Mouse (Mus musculus) hindbrain, embryonic 14.5 days (tissue): ENCODE measurements around the gene Cfap43. TPM values are rescaled to one million over a fixed set of nuclear protein-coding genes. Genes with fewer than 3 reads are reported as not detected.
A peak's percentile ranks its signal among the peaks of the same experiment; 100 is the strongest.

ENCODE experiments used
- ATAC-seq: fragments of 200-750 bp; cut with Nextera tagmentation; 2 replicates; pipeline ENCODE4 v1.8.0; 2017; ENCODE audit warnings: moderate number of reproducible peaks, mild to moderate bottlenecking, moderate TSS enrichment, moderate library complexity; ENCODE audit not compliant: low FRiP score
- DNase-seq: peaks from one replicate; pipeline ENCODE4 v3.0.0-alpha.2; 2015; ENCODE audit warnings: low spot score
- H3K27ac ChIP-seq: fragments of 300-500 bp; sonication (generic); 2 replicates; pipeline ENCODE4 v1.5.1; 2014; ENCODE audit warnings: mild to moderate bottlenecking, moderate library complexity
- H3K27me3 ChIP-seq: fragments of 300-500 bp; sonication (generic); 2 replicates; pipeline ENCODE4 v1.6.1; 2014; ENCODE audit warnings: mild to moderate bottlenecking, low read length, mixed read lengths; ENCODE audit not compliant: control insufficient read depth, insufficient read depth
- H3K36me3 ChIP-seq: fragments of 300-500 bp; sonication (generic); replicated peaks from 2 replicates; pipeline ENCODE4 v1.6.1; 2014; ENCODE audit not compliant: control insufficient read depth, insufficient read depth
- H3K4me1 ChIP-seq: fragments of 300-500 bp; sonication (generic); replicated peaks from 2 replicates; pipeline ENCODE4 v1.6.1; 2014; ENCODE audit warnings: antibody characterized with exemption, low read length, mixed read lengths; ENCODE audit not compliant: control insufficient read depth, insufficient read depth
- H3K4me2 ChIP-seq: fragments of 300-500 bp; sonication (generic); replicated peaks from 2 replicates; pipeline ENCODE4 v1.6.1; 2014; ENCODE audit warnings: mild to moderate bottlenecking, moderate library complexity
- H3K4me3 ChIP-seq: fragments of 300-500 bp; sonication (generic); replicated peaks from 2 replicates; pipeline ENCODE4 v1.5.1; 2014; ENCODE audit warnings: mild to moderate bottlenecking, low read length
- H3K9ac ChIP-seq: fragments of 300-500 bp; sonication (generic); 2 replicates; pipeline ENCODE4 v1.6.1; 2014
- H3K9me3 ChIP-seq: fragments of 300-500 bp; sonication (generic); 2 replicates; pipeline ENCODE4 v1.6.1; 2016; ENCODE audit warnings: low read length; ENCODE audit not compliant: control insufficient read depth
- WGBS: fragments of 180-500 bp; shearing (Covaris S2); extraction: QIAGEN DNeasy Blood & Tissue Kit; methylation state at CpG from one replicate; pipeline ENCODE4 v1.1.7; 2014; 5-methylcytosine and 5-hydroxymethylcytosine counted together
- polyA plus RNA-seq: library from polyadenylated mRNA; unstranded; fragments of >200 nt; fragmentation: Nextera tagmentation; extraction: Ambion mirVana; gene quantifications from 2 replicates; pipeline ENCODE4 v1.2.1, GENCODE M21; 2014

The Cfap43 gene
- polyA plus RNA-seq, 1 experiment from 2014 or later = 4.2 TPM

GRCm38 (mm10) chr19:47730691-47731070, 188.4 kb downstream of the Cfap43 start:
- Histone ChIP-seq H3K27me3 (no peaks in the 10 kb centered on the region), H3K9me3 (no peaks in the 10 kb centered on the region), H3K36me3 (peaks cover 32% of the 10 kb centered on the region), H3K4me1 (peaks cover 5% of the 10 kb centered on the region; the same call in 1 of the 2 replicates), H3K27ac (peak overlapping the region; percentile 97), H3K4me3 (peak overlapping the region; percentile 76), H3K4me2 (peak overlapping the region; percentile 82), H3K9ac (peak overlapping the region; percentile 72)
- ATAC-seq (peak; percentile 56; the same call in 1 of the 2 replicates), DNase-seq (peak; percentile 63)
- 0% methylated on average over 12 of the region's 12 CpGs for WGBS

GRCm38 (mm10) chr19:47725643-47726140, 193.4 kb downstream of the Cfap43 start:
- Histone ChIP-seq H3K4me3 (no peak overlapping the region), H3K36me3 (no peaks in the 10 kb centered on the region), H3K9me3 (no peaks in the 10 kb centered on the region), H3K4me1 (peaks cover 5% of the 10 kb centered on the region; the same call in 1 of the 2 replicates), H3K4me2 (no peak overlapping the region), H3K9ac (no peak overlapping the region), H3K27me3 (no peaks in the 10 kb centered on the region), H3K27ac (no peak overlapping the region)
- 69% methylated on average over 7 of the region's 7 CpGs for WGBS
- peak; percentile 26 for DNase-seq
- ATAC-seq = no peak

DNA sequence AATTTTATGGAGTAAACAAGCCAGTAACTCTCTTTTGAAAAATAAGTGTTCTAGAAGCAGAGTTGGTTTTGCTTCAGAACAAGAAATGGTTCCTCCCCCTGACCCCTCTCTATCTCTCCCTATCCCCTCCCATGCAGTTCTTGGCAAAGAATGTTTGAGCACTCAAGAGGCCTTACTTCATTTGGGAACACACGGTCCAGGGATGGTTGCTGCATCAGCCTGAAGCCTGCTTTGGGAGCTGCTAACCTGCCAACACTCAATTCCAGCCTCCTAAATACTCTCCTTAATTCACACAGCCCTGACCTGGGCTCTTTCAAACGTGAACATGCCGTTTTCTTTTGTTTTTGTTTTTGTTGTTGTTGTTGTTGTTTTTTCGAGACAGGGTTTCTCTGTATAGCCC, 194.2 kb downstream of the Cfap43 start:
- no peak overlapping the region for H3K4me3 ChIP-seq
- no peaks in the 10 kb centered on the region for H3K27me3 ChIP-seq
- no peak for ATAC-seq
- no peak overlapping the region for H3K9ac ChIP-seq
- no peaks in the 10 kb centered on the region for H3K4me1 ChIP-seq
- H3K4me2 ChIP-seq = no peak overlapping the region
- no peaks in the 10 kb centered on the region for H3K9me3 ChIP-seq
- H3K27ac ChIP-seq = no peak overlapping the region
- 86% methylated on average over 4 of the region's 4 CpGs for WGBS
- DNase-seq = no peak
- no peaks in the 10 kb centered on the region for H3K36me3 ChIP-seq

DNA sequence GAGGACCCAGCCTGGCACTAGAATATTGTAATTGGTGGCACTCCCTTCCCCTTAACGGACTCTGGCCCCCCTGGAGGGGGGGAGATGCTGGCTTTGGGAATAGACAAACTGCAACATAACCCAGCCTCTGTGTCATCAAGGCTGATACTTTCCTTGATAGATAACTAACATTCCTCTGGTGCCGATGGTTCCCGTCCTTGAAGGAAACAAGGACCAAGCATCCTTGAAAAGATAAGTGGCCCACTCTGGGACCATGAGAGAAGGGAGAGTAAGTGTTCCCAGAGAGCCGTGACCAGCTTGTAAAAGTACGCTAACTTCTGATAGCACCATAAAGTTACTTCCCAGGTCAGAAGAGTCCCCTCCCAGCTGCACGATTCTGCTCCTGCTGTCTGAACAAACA, 196.6 kb downstream of the Cfap43 start:
- 71% methylated on average over 6 of the region's 6 CpGs for WGBS
- Histone ChIP-seq H3K9ac (no peak overlapping the region), H3K27me3 (no peaks in the 10 kb centered on the region), H3K36me3 (no peaks in the 10 kb centered on the region), H3K9me3 (no peaks in the 10 kb centered on the region), H3K4me2 (no peak overlapping the region), H3K4me1 (no peaks in the 10 kb centered on the region), H3K4me3 (no peak overlapping the region), H3K27ac (no peak overlapping the region)
- no peak for DNase-seq
- ATAC-seq = no peak

DNA sequence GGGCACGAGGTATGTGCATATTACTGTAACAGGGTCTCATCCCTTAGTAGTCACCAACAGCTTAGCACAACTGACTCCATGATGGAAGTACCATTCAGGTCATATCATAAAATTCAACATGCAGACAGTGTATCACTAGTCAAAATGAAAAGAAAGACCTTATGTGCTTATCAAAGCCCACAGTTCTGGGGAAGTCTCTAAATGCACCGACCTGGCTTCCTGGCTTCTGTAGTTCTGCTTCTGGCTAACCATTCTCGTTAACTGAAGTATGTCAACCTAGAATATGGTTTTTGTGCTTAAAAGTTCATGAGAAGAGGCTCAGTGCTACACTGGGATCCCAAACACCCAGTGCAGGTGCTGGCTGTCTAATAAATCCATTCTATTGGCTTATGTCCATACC, 199.9 kb downstream of the Cfap43 start:
- no peak overlapping the region for H3K9ac ChIP-seq
- no peaks in the 10 kb centered on the region for H3K27me3 ChIP-seq
- H3K36me3 ChIP-seq = no peaks in the 10 kb centered on the region
- WGBS = 92% methylated on average over 3 of the region's 3 CpGs
- no peak for DNase-seq
- H3K4me2 ChIP-seq = no peak overlapping the region
- no peak overlapping the region for H3K4me3 ChIP-seq
- H3K27ac ChIP-seq = no peak overlapping the region
- no peak for ATAC-seq
- H3K4me1 ChIP-seq = no peaks in the 10 kb centered on the region
- 0 out of 2 replicates have a peak, but pooled peaks cover 3% of the 10 kb centered on the region for H3K9me3 ChIP-seq

DNA sequence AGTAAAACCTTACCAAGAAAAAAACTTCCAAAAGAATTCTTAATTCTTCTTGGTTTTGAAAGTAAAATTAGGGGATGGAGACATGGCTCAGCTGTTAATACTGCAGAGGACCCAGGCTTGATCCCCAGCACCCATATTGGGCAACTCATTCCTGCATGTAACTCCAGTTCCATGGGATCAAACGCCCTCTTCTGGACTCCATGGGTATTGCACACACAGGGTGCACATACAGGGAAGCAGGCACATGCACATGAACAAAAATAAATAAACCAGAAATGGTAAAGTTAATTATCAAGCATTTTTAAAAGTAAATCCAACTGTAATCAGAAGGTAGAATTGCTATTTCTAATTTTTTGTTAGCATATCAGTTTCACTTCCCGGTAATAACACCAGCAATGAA, 202.9 kb downstream of the Cfap43 start:
- H3K27ac ChIP-seq = no peak overlapping the region
- no peaks in the 10 kb centered on the region for H3K4me1 ChIP-seq
- no peak for ATAC-seq
- WGBS = 62% methylated on average over 2 of the region's 2 CpGs
- H3K36me3 ChIP-seq = no peaks in the 10 kb centered on the region
- no peak overlapping the region for H3K4me2 ChIP-seq
- H3K9ac ChIP-seq = no peak overlapping the region
- H3K9me3 ChIP-seq = 0 out of 2 replicates have a peak, but pooled peaks cover 3% of the 10 kb centered on the region
- DNase-seq = no peak
- H3K27me3 ChIP-seq = no peaks in the 10 kb centered on the region
- no peak overlapping the region for H3K4me3 ChIP-seq

DNA sequence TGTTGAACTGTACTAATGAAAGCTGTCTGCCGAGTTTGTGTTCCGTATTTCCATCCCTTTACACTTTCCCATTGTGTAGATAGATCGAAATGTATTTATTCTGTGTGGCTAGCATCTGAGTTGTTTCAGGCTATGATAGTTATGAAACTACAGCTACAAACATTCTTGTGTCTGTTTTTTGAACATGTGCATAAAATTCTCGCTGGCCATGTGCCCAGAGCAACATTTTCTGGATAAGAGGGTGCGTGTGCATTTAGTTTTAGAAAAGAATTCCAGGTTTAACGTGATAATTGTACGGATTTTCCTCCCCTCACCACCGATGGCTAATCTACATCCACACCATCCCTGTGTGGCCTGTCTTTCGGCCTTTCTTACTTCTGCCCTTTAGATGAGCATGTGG, 205.6 kb downstream of the Cfap43 start:
- H3K4me1 ChIP-seq = no peaks in the 10 kb centered on the region
- H3K9me3 ChIP-seq = 0 out of 2 replicates have a peak, but pooled peaks cover 3% of the 10 kb centered on the region
- H3K4me3 ChIP-seq = no peak overlapping the region
- no peak overlapping the region for H3K4me2 ChIP-seq
- no peak for ATAC-seq
- H3K27me3 ChIP-seq = no peaks in the 10 kb centered on the region
- DNase-seq = no peak
- H3K9ac ChIP-seq = no peak overlapping the region
- WGBS = 89% methylated on average over 9 of the region's 9 CpGs
- H3K36me3 ChIP-seq = no peaks in the 10 kb centered on the region
- no peak overlapping the region for H3K27ac ChIP-seq

- 85% methylated on average over 4 of the region's 4 CpGs for WGBS
- Histone ChIP-seq H3K4me3 (no peak overlapping the region), H3K9me3 (no peaks in the 10 kb centered on the region), H3K9ac (no peak overlapping the region), H3K27me3 (no peaks in the 10 kb centered on the region), H3K36me3 (no peaks in the 10 kb centered on the region), H3K27ac (no peak overlapping the region), H3K4me2 (no peak overlapping the region), H3K4me1 (no peaks in the 10 kb centered on the region)
- DNase-seq (no peak), ATAC-seq (no peak)
Observed at GRCm38 (mm10) chr19:47710376-47710775, 208.7 kb downstream of the Cfap43 start.

- 91% methylated on average over 8 of the region's 8 CpGs for WGBS
- H3K4me2 ChIP-seq = no peak overlapping the region
- H3K4me1 ChIP-seq = no peaks in the 10 kb centered on the region
- ATAC-seq (no peak), DNase-seq (no peak)
- no peak overlapping the region for H3K27ac ChIP-seq
- no peak overlapping the region for H3K4me3 ChIP-seq
- H3K9me3 ChIP-seq = no peaks in the 10 kb centered on the region
- H3K9ac ChIP-seq = no peak overlapping the region
- no peaks in the 10 kb centered on the region for H3K27me3 ChIP-seq
- no peaks in the 10 kb centered on the region for H3K36me3 ChIP-seq
Observed at GRCm38 (mm10) chr19:47705772-47706309, 213.2 kb downstream of the Cfap43 start.
